Comparison of ENCODE assay signal across 10 mouse cellular contexts in genomic region chr5:114607651-114608050, GRCm38 (mm10). TPM values are rescaled to one million over a fixed set of nuclear protein-coding genes. Genes with fewer than 3 reads are reported as not detected.
A peak's percentile ranks its signal among the peaks of the same experiment; 100 is the strongest.
DNase-seq lines count a peak whose midpoint lies in the region; ATAC-seq and TF ChIP-seq lines count a peak whose summit lies in the region.
"Had no signal": no experiment of that assay in that cellular context is flagged by ENCODE, and none has a peak within 500 bp of the region (broad histone marks: within the 10 kb centered on the region; RNA-seq: fewer than 3 reads in every experiment).

No protein-coding gene starts in this region.

- intact Hi-C loops in gastrocnemius, adult 2 months (cut with DNase I), result no loop called here

- no peak overlapping the region for H3K4me2 ChIP-seq in heart, embryonic 11.5 days

- H3K27ac ChIP-seq in heart, embryonic 11.5 days (ENCODE audit: low read depth, low read length), result no peak overlapping the region
- H3K27ac ChIP-seq in gastrocnemius, adult 2 months, result no peak overlapping the region
- H3K27ac ChIP-seq: limb, embryonic 13.5 days had no signal

- peaks cover 15% of the 10 kb centered on the region for H3K27me3 ChIP-seq in heart, embryonic 11.5 days (ENCODE audit: control insufficient read depth, insufficient read depth, low read length)

- H3K4me1 ChIP-seq in heart, embryonic 11.5 days (ENCODE audit: control insufficient read depth, insufficient read depth, low read length), result 0 out of 2 replicates have a peak, but pooled peaks cover 3% of the 10 kb centered on the region

- WGBS in heart, embryonic 11.5 days (ENCODE audit: insufficient replicate concordance), result 81% methylated on average over 8 of the region's 8 CpGs

- H3K9me3 ChIP-seq in heart, embryonic 11.5 days (replicated peaks; ENCODE audit: control insufficient read depth, low read length), result no peaks in the 10 kb centered on the region
- H3K9me3 ChIP-seq: limb, embryonic 13.5 days had no signal

- ATAC-seq in heart, embryonic 11.5 days (replicated peaks; ENCODE audit: insufficient number of reproducible peaks, low FRiP score, low TSS enrichment), result no peak

- H3K4me3 ChIP-seq in heart, embryonic 11.5 days (ENCODE audit: low read depth, low read length), result no peak overlapping the region
- H3K4me3 ChIP-seq in gastrocnemius, adult 2 months, result no peak overlapping the region
- H3K4me3 ChIP-seq: limb, embryonic 13.5 days had no signal

- no peak overlapping the region for H3K9ac ChIP-seq in heart, embryonic 11.5 days (ENCODE audit: low read depth, low read length)
- H3K9ac ChIP-seq: limb, embryonic 13.5 days had no signal

- no peak for TF ChIP-seq CTCF in brain, embryonic 14.5 days (IDR thresholded peaks at IDR 0.05; ENCODE audit: borderline replicate concordance, extremely low read depth, insufficient read depth, insufficient read length)
- TF ChIP-seq CTCF in gastrocnemius, adult 2 months (IDR thresholded peaks at IDR 0.05), result no peak

- TF ChIP-seq POLR2A in brain, embryonic 14.5 days (IDR thresholded peaks at IDR 0.05; ENCODE audit: borderline replicate concordance, extremely low read depth, insufficient read depth, insufficient read length, poor library complexity, severe bottlenecking), result no peak

- DNase-seq in heart, adult 18-20 months, result peak; percentile 77 to 81
- peak; percentile 93 for DNase-seq in brain, embryonic 14.5 days (ENCODE audit: low read depth)
- peak; percentile 69 for DNase-seq in gastrocnemius, adult 2 months
- DNase-seq in kidney, postnatal 10 days, result peak; percentile 78
- DNase-seq in lung, adult 18-20 months, result peak; percentile 71 to 74
- peak; percentile 59 for DNase-seq in right cerebral cortex, postnatal 25 days
- no peak for DNase-seq in B cell, adult 2 months

- no peaks in the 10 kb centered on the region for H3K36me3 ChIP-seq in heart, embryonic 11.5 days (ENCODE audit: control insufficient read depth, insufficient read depth, low read length)
- H3K36me3 ChIP-seq: limb, embryonic 13.5 days had no signal

RNA-seq across cellular contexts. Expression of gene Fam222a, which starts 39.8 kb away (rescaled TPM):
- total RNA-seq in heart, adult 18-20 months (2021), result 1 to 10 TPM; 2.6 to 3.3 TPM
- polyA plus RNA-seq in heart, embryonic 11.5 days (2014; fragmentation: Nextera tagmentation; extraction: Ambion mirVana), result 0.55 and 0.79 TPM in 2 replicates
- polyA plus RNA-seq in brain, embryonic 14.5 days (2012; rRNA removed), result 13.6 and 16.6 TPM in 2 replicates
- total RNA-seq in gastrocnemius, adult 2 months (2021), result 1 to 10 TPM in 1 of 2 experiments, under 1 TPM in 1; 0.18 to 1.1 TPM
- total RNA-seq: CH12.LX had no signal

RNA-seq across cellular contexts. Expression of gene Trpv4, which starts 50.6 kb away (rescaled TPM):
- total RNA-seq in heart, adult 18-20 months (2021), result 1 to 10 TPM; 5.0 to 6.4 TPM
- 0.87 and 0.97 TPM in 2 replicates for polyA plus RNA-seq in heart, embryonic 11.5 days (2014; fragmentation: Nextera tagmentation; extraction: Ambion mirVana)
- polyA plus RNA-seq in brain, embryonic 14.5 days (2012; rRNA removed), result 1.5 and 1.7 TPM in 2 replicates
- 1 to 10 TPM; 1.9 to 2.0 TPM for total RNA-seq in gastrocnemius, adult 2 months (2021)
- total RNA-seq: CH12.LX had no signal

Comparison
In these comparisons a context has a peak if more than half of its experiments do, and no peak if none do; other contexts are left out.
1. DNase-seq: peak in heart, adult 18-20 months (2 of 2), brain, embryonic 14.5 days (single experiment), gastrocnemius, adult 2 months (single experiment), kidney, postnatal 10 days (single experiment), lung, adult 18-20 months (2 of 2) and right cerebral cortex, postnatal 25 days (single experiment); none in B cell, adult 2 months (0 of 2).